Mouse (Mus musculus): Measurements from ENCODE around the gene Tmtc2. TPM values are rescaled to one million over a fixed set of nuclear protein-coding genes. Genes with fewer than 3 reads are reported as not detected.

The Tmtc2 gene
- polyA plus RNA-seq, 1 experiment, result 5.1 TPM

GRCm38 (mm10) chr10:105200092-105200491 is 374.2 kb downstream of the Tmtc2 start:
- no peak for TF ChIP-seq POLR2A (IDR thresholded peaks at IDR 0.05; ENCODE audit: control insufficient read depth, low read depth, low read length)
- no peak for TF ChIP-seq CTCF (IDR thresholded peaks at IDR 0.05; ENCODE audit: control insufficient read depth, insufficient read depth, insufficient replicate concordance, low read depth, low read length)
- Histone ChIP-seq H3K27ac (ENCODE audit: control insufficient read depth, insufficient read depth, low read depth, low read length) (no peak overlapping the region), H3K36me3 (ENCODE audit: control insufficient read depth, insufficient read depth, low read length) (no peaks in the 10 kb centered on the region), H3K27me3 (ENCODE audit: control insufficient read depth, insufficient read depth, low read length) (no peaks in the 10 kb centered on the region), H3K4me1 (ENCODE audit: control insufficient read depth, insufficient read depth, low read length) (no peaks in the 10 kb centered on the region), H3K4me3 (ENCODE audit: control insufficient read depth, low read depth, low read length) (no peak overlapping the region)

DNA sequence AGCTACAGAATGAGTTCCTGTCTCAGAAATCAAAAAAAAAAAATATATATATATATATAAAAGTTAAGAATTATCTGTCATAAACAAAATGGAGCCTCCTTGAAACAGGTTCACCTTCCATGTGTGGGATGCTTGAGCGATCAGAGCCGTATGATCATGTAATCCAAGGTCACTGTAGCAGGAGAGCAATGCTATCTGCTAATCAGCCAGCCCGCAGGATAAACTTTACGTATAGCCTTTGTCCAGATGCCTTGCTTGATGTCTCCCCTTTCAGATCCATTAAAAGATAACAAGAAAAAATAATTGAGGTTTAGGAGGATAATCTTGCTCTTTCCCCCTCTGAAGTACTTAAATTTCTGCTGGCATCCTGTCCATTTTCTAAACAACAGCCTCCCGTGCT is 374.7 kb downstream of the Tmtc2 start:
- Histone ChIP-seq H3K4me3 (ENCODE audit: control insufficient read depth, low read depth, low read length) (no peak overlapping the region), H3K4me1 (ENCODE audit: control insufficient read depth, insufficient read depth, low read length) (no peaks in the 10 kb centered on the region), H3K36me3 (ENCODE audit: control insufficient read depth, insufficient read depth, low read length) (no peaks in the 10 kb centered on the region), H3K27me3 (ENCODE audit: control insufficient read depth, insufficient read depth, low read length) (no peaks in the 10 kb centered on the region), H3K27ac (ENCODE audit: control insufficient read depth, insufficient read depth, low read depth, low read length) (no peak overlapping the region)
- TF ChIP-seq CTCF (IDR thresholded peaks at IDR 0.05; ENCODE audit: control insufficient read depth, insufficient read depth, insufficient replicate concordance, low read depth, low read length), result no peak
- no peak for TF ChIP-seq POLR2A (IDR thresholded peaks at IDR 0.05; ENCODE audit: control insufficient read depth, low read depth, low read length)

- Histone ChIP-seq H3K27ac (ENCODE audit: control insufficient read depth, insufficient read depth, low read depth, low read length) (no peak overlapping the region), H3K4me1 (ENCODE audit: control insufficient read depth, insufficient read depth, low read length) (no peaks in the 10 kb centered on the region), H3K27me3 (ENCODE audit: control insufficient read depth, insufficient read depth, low read length) (no peaks in the 10 kb centered on the region), H3K4me3 (ENCODE audit: control insufficient read depth, low read depth, low read length) (no peak overlapping the region), H3K36me3 (ENCODE audit: control insufficient read depth, insufficient read depth, low read length) (no peaks in the 10 kb centered on the region)
- no peak for TF ChIP-seq POLR2A (IDR thresholded peaks at IDR 0.05; ENCODE audit: control insufficient read depth, low read depth, low read length)
- TF ChIP-seq CTCF (IDR thresholded peaks at IDR 0.05; ENCODE audit: control insufficient read depth, insufficient read depth, insufficient replicate concordance, low read depth, low read length), result no peak
These were observed 378.9 kb downstream of the Tmtc2 start for GRCm38 (mm10) chr10:105195377-105195776.

GRCm38 (mm10) chr10:105193756-105194460 is 380.3 kb downstream of the Tmtc2 start:
- H3K36me3 ChIP-seq (ENCODE audit: control insufficient read depth, insufficient read depth, low read length), result no peaks in the 10 kb centered on the region
- no peaks in the 10 kb centered on the region for H3K27me3 ChIP-seq (ENCODE audit: control insufficient read depth, insufficient read depth, low read length)
- H3K27ac ChIP-seq (ENCODE audit: control insufficient read depth, insufficient read depth, low read depth, low read length), result no peak overlapping the region
- no peaks in the 10 kb centered on the region for H3K4me1 ChIP-seq (ENCODE audit: control insufficient read depth, insufficient read depth, low read length)
- no peak overlapping the region for H3K4me3 ChIP-seq (ENCODE audit: control insufficient read depth, low read depth, low read length)
- TF ChIP-seq CTCF (IDR thresholded peaks at IDR 0.05; ENCODE audit: control insufficient read depth, insufficient read depth, insufficient replicate concordance, low read depth, low read length) (no peak), POLR2A (IDR thresholded peaks at IDR 0.05; ENCODE audit: control insufficient read depth, low read depth, low read length) (no peak)

DNA sequence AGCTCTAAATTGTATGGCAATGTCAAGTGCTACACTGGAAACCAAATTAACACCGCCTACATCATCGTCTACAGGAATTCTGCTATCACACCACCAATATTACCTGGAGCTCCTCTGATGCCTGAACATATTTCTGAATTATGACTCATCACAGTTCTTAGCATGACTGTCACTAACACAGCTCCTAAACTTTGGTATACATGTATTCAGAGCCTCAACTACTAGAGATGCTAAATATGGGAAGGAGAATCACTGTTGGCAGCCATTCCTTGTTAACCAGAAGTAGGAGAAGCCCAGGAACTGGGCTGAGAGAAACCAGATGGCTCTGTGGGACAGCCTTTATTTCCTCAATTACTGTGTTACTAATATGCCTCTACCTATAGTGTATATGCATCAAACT is 382.2 kb downstream of the Tmtc2 start:
- Histone ChIP-seq H3K36me3 (ENCODE audit: control insufficient read depth, insufficient read depth, low read length) (no peaks in the 10 kb centered on the region), H3K27me3 (ENCODE audit: control insufficient read depth, insufficient read depth, low read length) (no peaks in the 10 kb centered on the region), H3K27ac (ENCODE audit: control insufficient read depth, insufficient read depth, low read depth, low read length) (no peak overlapping the region), H3K4me3 (ENCODE audit: control insufficient read depth, low read depth, low read length) (no peak overlapping the region), H3K4me1 (ENCODE audit: control insufficient read depth, insufficient read depth, low read length) (no peaks in the 10 kb centered on the region)
- TF ChIP-seq POLR2A (IDR thresholded peaks at IDR 0.05; ENCODE audit: control insufficient read depth, low read depth, low read length) (no peak), CTCF (IDR thresholded peaks at IDR 0.05; ENCODE audit: control insufficient read depth, insufficient read depth, insufficient replicate concordance, low read depth, low read length) (no peak)

- no peaks in the 10 kb centered on the region for H3K4me1 ChIP-seq (ENCODE audit: control insufficient read depth, insufficient read depth, low read length)
- no peaks in the 10 kb centered on the region for H3K27me3 ChIP-seq (ENCODE audit: control insufficient read depth, insufficient read depth, low read length)
- H3K4me3 ChIP-seq (ENCODE audit: control insufficient read depth, low read depth, low read length), result no peak overlapping the region
- TF ChIP-seq CTCF (IDR thresholded peaks at IDR 0.05; ENCODE audit: control insufficient read depth, insufficient read depth, insufficient replicate concordance, low read depth, low read length), result no peak
- TF ChIP-seq POLR2A (IDR thresholded peaks at IDR 0.05; ENCODE audit: control insufficient read depth, low read depth, low read length), result no peak
- no peak overlapping the region for H3K27ac ChIP-seq (ENCODE audit: control insufficient read depth, insufficient read depth, low read depth, low read length)
- no peaks in the 10 kb centered on the region for H3K36me3 ChIP-seq (ENCODE audit: control insufficient read depth, insufficient read depth, low read length)
These were observed 384.5 kb downstream of the Tmtc2 start for GRCm38 (mm10) chr10:105189746-105190145.

- Histone ChIP-seq H3K27me3 (ENCODE audit: control insufficient read depth, insufficient read depth, low read length) (no peaks in the 10 kb centered on the region), H3K4me1 (ENCODE audit: control insufficient read depth, insufficient read depth, low read length) (no peaks in the 10 kb centered on the region), H3K27ac (ENCODE audit: control insufficient read depth, insufficient read depth, low read depth, low read length) (no peak overlapping the region), H3K36me3 (ENCODE audit: control insufficient read depth, insufficient read depth, low read length) (no peaks in the 10 kb centered on the region), H3K4me3 (ENCODE audit: control insufficient read depth, low read depth, low read length) (no peak overlapping the region)
- TF ChIP-seq CTCF (IDR thresholded peaks at IDR 0.05; ENCODE audit: control insufficient read depth, insufficient read depth, insufficient replicate concordance, low read depth, low read length) (no peak), POLR2A (IDR thresholded peaks at IDR 0.05; ENCODE audit: control insufficient read depth, low read depth, low read length) (no peak)
These were observed 387.6 kb downstream of the Tmtc2 start for GRCm38 (mm10) chr10:105186636-105187035.
